Mouse (Mus musculus) heart, postnatal 10 days (tissue): Measurements from ENCODE around the gene Dtl. TPM values are rescaled to one million over a fixed set of nuclear protein-coding genes. Genes with fewer than 3 reads are reported as not detected.

Experiments used
- DNase-seq, 2 experiments: peaks; one replicate each; pipeline ENCODE4 v3.0.0; 2021
- intact Hi-C: fragments of 180-260 bp; cut with DNase I; formaldehyde crosslinking; loops from one replicate; pipeline ENCODE4 v1.15.1; 2025
- total RNA-seq, 2 experiments: library from RNA; stranded (reverse); gene quantifications; 2 replicates each; pipeline ENCODE4 v1.2.3; 2021

The Dtl gene
- total RNA-seq, 2 experiments from 2014 or later, result 4.9 to 6.3 TPM

GRCm38 (mm10) chr1:191583836-191584235 is 8.5 kb upstream of the Dtl start:
- no peak for DNase-seq
- intact Hi-C loops, result loop anchor here (5.0 kb wide), 1 partner anchor 133 kb away; the partner anchor contains the start of gene Lpgat1

- no peak for DNase-seq
- intact Hi-C loops, result loop anchor here (5.0 kb wide), 1 partner anchor 136 kb away; the partner anchor contains the start of gene Lpgat1
These were observed 6.3 kb upstream of the Dtl start for GRCm38 (mm10) chr1:191581641-191582040.

- DNase-seq, result no peak
- intact Hi-C loops, result loop anchor here (5.0 kb wide), 1 partner anchor 328 kb away; the partner anchor contains the start of gene Slc30a1
These were observed 4.2 kb upstream of the Dtl start for GRCm38 (mm10) chr1:191579524-191579923.

- intact Hi-C loops, result loop anchor here (5.0 kb wide), 1 partner anchor 332 kb away; the partner anchor contains the start of gene Slc30a1
- DNase-seq, result no peak
These were observed 380 bp downstream of the Dtl start for GRCm38 (mm10) chr1:191574871-191575457.

- intact Hi-C loops, result no loop called here
- DNase-seq, result peak in 1 of 2 experiments; percentile 15
These were observed 1.3 kb downstream of the Dtl start for GRCm38 (mm10) chr1:191573906-191574639.

GRCm38 (mm10) chr1:191570415-191570814 is 4.9 kb downstream of the Dtl start:
- intact Hi-C loops, result no loop called here
- no peak for DNase-seq

- intact Hi-C loops, result loop anchor here (10.0 kb wide), 1 partner anchor 635 kb away; no protein-coding TSS in a partner anchor
- DNase-seq, result no peak
These were observed 5.7 kb downstream of the Dtl start for GRCm38 (mm10) chr1:191569625-191570024.

GRCm38 (mm10) chr1:191567859-191568258 is 7.5 kb downstream of the Dtl start:
- DNase-seq, result peak; percentile 31 to 51
- intact Hi-C loops, result loop anchor here (1.0 to 10.0 kb wide), 2 partner anchors 215 to 633 kb away; no protein-coding TSS in a partner anchor

GRCm38 (mm10) chr1:191562823-191563365 is 12.4 kb downstream of the Dtl start:
- intact Hi-C loops, result loop anchor here (1.0 to 10.0 kb wide), 2 partner anchors 172 to 628 kb away; no protein-coding TSS in a partner anchor
- DNase-seq, result peak; percentile 57 to 76

- no peak for DNase-seq
- intact Hi-C loops, result loop anchor here (10.0 kb wide), 1 partner anchor 625 kb away; no protein-coding TSS in a partner anchor
These were observed 15.6 kb downstream of the Dtl start for GRCm38 (mm10) chr1:191559779-191560178.

GRCm38 (mm10) chr1:191557109-191557508 is 18.2 kb downstream of the Dtl start:
- intact Hi-C loops, result loop anchor here (1.0 kb wide), 1 partner anchor 64 kb away; no protein-coding TSS in a partner anchor
- peak in 1 of 2 experiments; percentile 31 for DNase-seq

GRCm38 (mm10) chr1:191550786-191551185 is 24.6 kb downstream of the Dtl start:
- intact Hi-C loops, result no loop called here
- peak in 1 of 2 experiments; percentile 29 for DNase-seq

GRCm38 (mm10) chr1:191543747-191544146 is 31.6 kb downstream of the Dtl start:
- no peak for DNase-seq
- intact Hi-C loops, result no loop called here

GRCm38 (mm10) chr1:191541619-191542018 is 33.7 kb downstream of the Dtl start:
- DNase-seq, result no peak
- intact Hi-C loops, result no loop called here

- intact Hi-C loops, result no loop called here
These were observed 34.3 kb downstream of the Dtl start for GRCm38 (mm10) chr1:191541014-191541413.

GRCm38 (mm10) chr1:191540300-191540699 is 35.0 kb downstream of the Dtl start:
- no peak for DNase-seq
- intact Hi-C loops, result no loop called here

More at GRCm38 (mm10) chr1:191541014-191541413, 34.3 kb downstream of the Dtl start:
- DNase-seq, result no peak

- intact Hi-C loops, result no loop called here
- DNase-seq, result no peak
These were observed 40.4 kb downstream of the Dtl start for GRCm38 (mm10) chr1:191534896-191535295.

- intact Hi-C loops, result no loop called here
- no peak for DNase-seq
These were observed 44.3 kb downstream of the Dtl start for GRCm38 (mm10) chr1:191531023-191531422.

- DNase-seq, result peak; percentile 32 to 46
- intact Hi-C loops, result no loop called here
These were observed 45.9 kb downstream of the Dtl start for GRCm38 (mm10) chr1:191529406-191529805.

- intact Hi-C loops, result no loop called here
- DNase-seq, result peak; percentile 55 to 60
These were observed 47.3 kb downstream of the Dtl start for GRCm38 (mm10) chr1:191527921-191528612.
